Mouse (Mus musculus) kidney, postnatal 4 days (tissue): ENCODE results near the gene Ddx49.

Source experiments
- DNase-seq, 2 experiments: peaks; one replicate each; pipeline ENCODE4 v3.0.0; 2021; ENCODE audit warnings: mixed read lengths in 2 of 2

Gene Ddx49

DNA sequence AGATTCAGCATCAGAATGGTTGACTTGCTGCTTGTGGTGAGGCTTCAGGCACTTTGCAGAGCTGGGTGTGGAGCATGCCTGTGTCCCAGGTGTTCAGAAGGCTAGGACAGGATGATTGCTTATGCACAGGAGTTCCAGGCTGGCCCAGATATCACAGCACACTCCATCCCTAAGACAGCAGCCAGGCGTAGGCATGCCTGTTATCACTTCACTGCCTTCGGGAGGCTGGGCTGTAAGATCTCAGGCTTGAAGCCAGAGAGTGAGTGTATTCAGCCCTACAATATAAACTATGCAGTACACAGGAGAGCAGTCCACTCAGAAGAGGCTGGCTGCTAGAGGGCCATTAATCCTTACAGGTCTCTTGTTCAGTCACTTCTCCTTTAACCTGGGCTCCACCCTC, 43.2 kb downstream of the Ddx49 start:
- no peak for DNase-seq

DNA sequence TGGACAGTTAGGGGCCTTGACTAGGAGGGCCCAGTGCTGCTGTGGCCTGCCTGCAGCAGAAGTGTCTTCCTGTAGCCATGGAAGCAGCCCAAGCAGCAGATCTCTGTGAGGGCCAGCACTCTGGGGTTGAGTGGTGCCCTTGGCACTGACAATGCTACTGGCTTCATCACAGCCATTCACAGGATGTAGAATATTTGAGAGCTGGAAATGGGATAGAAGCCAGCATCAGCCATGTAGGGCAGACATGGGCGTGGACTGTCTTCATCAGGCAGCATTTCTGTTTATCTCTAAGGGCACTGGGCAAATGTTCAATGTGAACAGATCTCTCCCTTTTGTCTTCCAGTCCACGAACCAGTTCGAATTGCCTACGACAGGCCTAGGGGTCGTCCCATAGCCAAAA, 43.7 kb downstream of the Ddx49 start:
- no peak for DNase-seq

DNA sequence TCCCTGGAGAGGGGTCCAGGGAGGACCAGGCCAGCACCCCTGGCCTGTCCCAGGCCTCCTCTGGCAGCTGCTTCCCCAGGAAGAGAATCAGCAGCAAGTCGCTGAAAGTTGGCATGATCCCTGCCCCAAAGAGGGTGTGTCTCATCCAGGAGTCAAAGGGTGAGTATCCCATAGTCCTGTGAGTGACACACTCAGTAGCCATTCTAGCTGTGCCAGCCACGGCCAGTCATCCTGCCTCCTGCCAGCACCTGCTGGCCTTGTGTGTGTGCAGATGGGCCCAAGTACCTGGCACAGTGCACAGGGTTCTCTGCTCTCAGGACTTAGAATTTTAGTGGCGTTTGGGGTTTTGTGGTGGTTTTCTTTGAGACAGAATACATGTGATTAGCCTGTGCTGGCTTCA, 44.8 kb downstream of the Ddx49 start:
- no peak for DNase-seq

DNA sequence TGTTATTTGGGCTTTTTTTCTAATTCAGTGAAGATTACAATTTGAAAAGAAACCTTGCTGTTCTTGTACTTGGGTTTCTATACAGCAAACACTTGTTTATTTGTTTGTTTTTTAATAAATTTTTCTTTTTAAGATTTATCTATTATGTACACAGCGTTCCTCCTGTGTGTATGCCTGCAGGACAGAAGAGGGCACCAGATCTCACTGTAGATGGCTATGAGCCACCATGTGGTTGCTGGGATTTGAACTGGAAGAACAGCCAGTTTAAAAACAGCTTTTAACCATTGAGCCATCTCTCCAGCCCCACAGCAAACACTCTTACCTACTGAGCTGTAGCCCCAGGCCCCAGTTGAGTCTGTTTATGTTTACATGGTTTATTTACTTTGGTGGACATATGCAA, 47.7 kb downstream of the Ddx49 start:
- no peak for DNase-seq

DNA sequence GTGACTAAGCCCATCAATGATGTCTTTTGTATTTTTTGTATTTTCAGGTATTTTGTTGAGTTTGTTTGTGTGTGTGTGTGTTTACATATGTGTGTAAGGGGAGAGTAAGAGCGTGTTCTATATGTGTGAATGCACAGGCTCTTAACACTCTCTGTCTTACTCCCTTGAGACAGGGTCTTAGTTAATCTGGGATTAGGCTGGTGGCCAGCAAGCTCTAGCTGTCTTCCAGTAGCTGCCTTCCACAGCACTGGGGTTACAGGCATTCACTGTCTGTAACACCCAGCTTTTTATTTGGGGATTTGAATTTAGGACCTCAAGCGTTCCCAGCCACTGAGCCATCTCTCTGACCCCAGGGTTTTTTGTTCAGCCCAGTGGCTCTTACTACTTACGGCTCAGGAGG, 54.4 kb downstream of the Ddx49 start:
- no peak for DNase-seq

DNA sequence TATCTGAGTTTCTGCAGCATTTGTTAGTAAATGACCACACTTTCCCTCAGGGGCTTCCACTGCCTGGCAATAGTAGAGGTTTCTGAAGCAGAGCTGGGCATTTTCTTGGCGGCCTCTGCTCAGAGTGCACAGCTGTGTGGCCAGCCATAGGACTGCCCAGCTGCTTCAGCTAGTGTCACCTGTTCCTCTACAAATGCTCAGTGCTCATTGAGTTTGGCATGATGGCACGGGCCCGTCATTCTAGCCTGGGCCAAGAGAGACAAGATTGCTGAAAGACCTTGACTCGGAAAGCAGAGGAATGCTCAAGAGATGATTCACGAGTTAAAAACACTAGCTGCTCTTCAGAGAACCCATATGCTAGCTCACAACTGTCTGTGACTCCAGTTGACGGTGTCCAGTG, 55.7 kb downstream of the Ddx49 start:
- no peak for DNase-seq
